Mouse (Mus musculus) embryonic fibroblast, embryonic 13.5 days (primary cell): Measurements from ENCODE around the gene Immp2l.

Experiments
- CTCF ChIP-seq: IDR thresholded peaks from 2 replicates; pipeline ENCODE4 v1.5.1; 2011; ENCODE audit warnings: mild to moderate bottlenecking, control low read depth, low read length, moderate library complexity, borderline replicate concordance; ENCODE audit not compliant: insufficient read depth
- POLR2A ChIP-seq: IDR thresholded peaks from 2 replicates; pipeline ENCODE4 v1.6.1; 2011; ENCODE audit warnings: low read depth, mild to moderate bottlenecking, control low read depth, low read length, moderate library complexity

GRCm38 (mm10) chr12:41257905-41258304 lies 234.0 kb downstream of the Immp2l start:
- no peak for TF ChIP-seq POLR2A
- TF ChIP-seq CTCF, result no peak
